Mouse (Mus musculus) midbrain, embryonic 12.5 days (tissue): ENCODE data around the gene Sufu. TPM values are rescaled to one million over a fixed set of nuclear protein-coding genes. Genes with fewer than 3 reads are reported as not detected.

Experiments
- ATAC-seq: fragments of 200-750 bp; cut with Nextera tagmentation; 2 replicates; pipeline ENCODE4 v1.8.0; 2017; ENCODE audit warnings: low read depth, moderate TSS enrichment, moderate library complexity; ENCODE audit not compliant: low FRiP score
- H3K27ac ChIP-seq: fragments of 300-500 bp; sonication (generic); replicated peaks from 2 replicates; pipeline ENCODE4 v1.5.1; 2016; ENCODE audit warnings: mild to moderate bottlenecking
- H3K27me3 ChIP-seq: fragments of 300-500 bp; sonication (generic); 2 replicates; pipeline ENCODE4 v1.6.1; 2016; ENCODE audit warnings: mild to moderate bottlenecking
- H3K36me3 ChIP-seq: fragments of 300-500 bp; sonication (generic); 2 replicates; pipeline ENCODE4 v1.6.1; 2016
- H3K4me1 ChIP-seq: fragments of 300-500 bp; sonication (generic); 2 replicates; pipeline ENCODE4 v1.6.1; 2016
- H3K4me2 ChIP-seq: fragments of 300-500 bp; sonication (generic); replicated peaks from 2 replicates; pipeline ENCODE4 v1.6.1; 2016; ENCODE audit warnings: mild to moderate bottlenecking, moderate library complexity
- H3K4me3 ChIP-seq: fragments of 300-500 bp; sonication (generic); 2 replicates; pipeline ENCODE4 v1.5.1; 2016; ENCODE audit warnings: mild to moderate bottlenecking
- H3K9ac ChIP-seq: fragments of 300-500 bp; sonication (generic); replicated peaks from 2 replicates; pipeline ENCODE4 v1.6.1; 2016; ENCODE audit warnings: mild to moderate bottlenecking, moderate library complexity
- H3K9me3 ChIP-seq: fragments of 300-500 bp; sonication (generic); 2 replicates; pipeline ENCODE4 v1.6.1; 2016; ENCODE audit warnings: mild to moderate bottlenecking
- WGBS: fragments of 180-500 bp; shearing (Covaris S2); methylation state at CpG from one replicate; pipeline ENCODE4 v1.1.7; 2016; 5-methylcytosine and 5-hydroxymethylcytosine counted together
- polyA plus RNA-seq: library from polyadenylated mRNA; unstranded; fragments of >200 nt; fragmentation: Nextera tagmentation; extraction: Ambion mirVana; gene quantifications from 2 replicates; pipeline ENCODE4 v1.2.1, GENCODE M21; 2016

The Sufu gene
- polyA plus RNA-seq, 1 experiment from 2014 or later = 43.7 TPM

GRCm38 (mm10) chr19:46363294-46364009, 33.2 kb upstream of the Sufu start:
- ATAC-seq = no peak
- no peaks in the 10 kb centered on the region for H3K36me3 ChIP-seq
- WGBS = 91% methylated on average over 11 of the region's 11 CpGs
- no peak overlapping the region for H3K9ac ChIP-seq
- no peak overlapping the region for H3K4me2 ChIP-seq
- peaks cover 3% of the 10 kb centered on the region for H3K27me3 ChIP-seq
- H3K4me1 ChIP-seq = no peaks in the 10 kb centered on the region
- H3K4me3 ChIP-seq = no peak overlapping the region
- H3K9me3 ChIP-seq = no peaks in the 10 kb centered on the region
- H3K27ac ChIP-seq = no peak overlapping the region

GRCm38 (mm10) chr19:46367798-46368590, 28.7 kb upstream of the Sufu start:
- Histone ChIP-seq H3K27me3 (no peaks in the 10 kb centered on the region), H3K36me3 (0 out of 2 replicates have a peak, but pooled peaks cover 3% of the 10 kb centered on the region), H3K4me1 (no peaks in the 10 kb centered on the region), H3K9ac (no peak overlapping the region), H3K4me2 (no peak overlapping the region), H3K4me3 (no peak overlapping the region), H3K9me3 (no peaks in the 10 kb centered on the region), H3K27ac (no peak overlapping the region)
- WGBS = 90% methylated on average over 23 of the region's 23 CpGs
- ATAC-seq = no peak

- H3K27me3 ChIP-seq = no peaks in the 10 kb centered on the region
- no peaks in the 10 kb centered on the region for H3K9me3 ChIP-seq
- 0 out of 2 replicates have a peak, but pooled peaks cover 3% of the 10 kb centered on the region for H3K36me3 ChIP-seq
- ATAC-seq = no peak
- H3K4me3 ChIP-seq = no peak overlapping the region
- WGBS = 35% methylated on average over 4 of the region's 4 CpGs
- no peak overlapping the region for H3K27ac ChIP-seq
- H3K4me1 ChIP-seq = no peaks in the 10 kb centered on the region
- no peak overlapping the region for H3K9ac ChIP-seq
- H3K4me2 ChIP-seq = no peak overlapping the region
These were observed 27.5 kb upstream of the Sufu start for GRCm38 (mm10) chr19:46369204-46369603.

- no peaks in the 10 kb centered on the region for H3K4me1 ChIP-seq
- no peak overlapping the region for H3K27ac ChIP-seq
- peaks cover 41% of the 10 kb centered on the region for H3K36me3 ChIP-seq
- H3K4me3 ChIP-seq = no peak overlapping the region
- no peak overlapping the region for H3K9ac ChIP-seq
- H3K9me3 ChIP-seq = no peaks in the 10 kb centered on the region
- no peaks in the 10 kb centered on the region for H3K27me3 ChIP-seq
- no peak overlapping the region for H3K4me2 ChIP-seq
- 48% methylated on average over 21 of the region's 21 CpGs for WGBS
- no peak for ATAC-seq
These were observed 22.1 kb upstream of the Sufu start for GRCm38 (mm10) chr19:46374477-46375088.

GRCm38 (mm10) chr19:46375489-46375888, 21.2 kb upstream of the Sufu start:
- H3K9ac ChIP-seq = no peak overlapping the region
- H3K4me1 ChIP-seq = no peaks in the 10 kb centered on the region
- H3K4me2 ChIP-seq = no peak overlapping the region
- peaks cover 51% of the 10 kb centered on the region for H3K36me3 ChIP-seq
- no peaks in the 10 kb centered on the region for H3K27me3 ChIP-seq
- WGBS = 66% methylated on average over 5 of the region's 5 CpGs
- no peak overlapping the region for H3K27ac ChIP-seq
- H3K4me3 ChIP-seq = no peak overlapping the region
- ATAC-seq = no peak
- H3K9me3 ChIP-seq = no peaks in the 10 kb centered on the region

GRCm38 (mm10) chr19:46375891-46376290, 20.8 kb upstream of the Sufu start:
- WGBS = 65% methylated on average over 4 of the region's 4 CpGs
- Histone ChIP-seq H3K9ac (no peak overlapping the region), H3K4me1 (no peaks in the 10 kb centered on the region), H3K4me2 (no peak overlapping the region), H3K9me3 (no peaks in the 10 kb centered on the region), H3K4me3 (no peak overlapping the region), H3K36me3 (peaks cover 55% of the 10 kb centered on the region), H3K27me3 (no peaks in the 10 kb centered on the region), H3K27ac (no peak overlapping the region)
- no peak for ATAC-seq

- H3K36me3 ChIP-seq = peaks cover 90% of the 10 kb centered on the region
- no peaks in the 10 kb centered on the region for H3K4me1 ChIP-seq
- WGBS = 92% methylated on average over 9 of the region's 9 CpGs
- H3K9me3 ChIP-seq = no peaks in the 10 kb centered on the region
- H3K27me3 ChIP-seq = no peaks in the 10 kb centered on the region
- no peak overlapping the region for H3K4me2 ChIP-seq
- H3K27ac ChIP-seq = no peak overlapping the region
- H3K4me3 ChIP-seq = no peak overlapping the region
- no peak overlapping the region for H3K9ac ChIP-seq
- no peak for ATAC-seq
These were observed 14.4 kb upstream of the Sufu start for GRCm38 (mm10) chr19:46382275-46382674.

- no peak for ATAC-seq
- H3K4me1 ChIP-seq = peaks cover 16% of the 10 kb centered on the region
- no peak overlapping the region for H3K9ac ChIP-seq
- no peaks in the 10 kb centered on the region for H3K27me3 ChIP-seq
- H3K27ac ChIP-seq = no peak overlapping the region
- peaks cover 19% of the 10 kb centered on the region for H3K36me3 ChIP-seq
- no peak overlapping the region for H3K4me3 ChIP-seq
- H3K9me3 ChIP-seq = no peaks in the 10 kb centered on the region
- WGBS = 87% methylated on average over 5 of the region's 5 CpGs
- no peak overlapping the region for H3K4me2 ChIP-seq
These were observed 6.8 kb upstream of the Sufu start for GRCm38 (mm10) chr19:46389872-46390271.

- WGBS = 52% methylated on average over 4 of the region's 4 CpGs
- H3K4me1 ChIP-seq = peaks cover 22% of the 10 kb centered on the region
- ATAC-seq = no peak
- no peak overlapping the region for H3K4me2 ChIP-seq
- no peaks in the 10 kb centered on the region for H3K27me3 ChIP-seq
- H3K27ac ChIP-seq = no peak overlapping the region
- H3K36me3 ChIP-seq = peaks cover 6% of the 10 kb centered on the region
- no peak overlapping the region for H3K4me3 ChIP-seq
- H3K9me3 ChIP-seq = no peaks in the 10 kb centered on the region
- H3K9ac ChIP-seq = no peak overlapping the region
These were observed 4.7 kb upstream of the Sufu start for GRCm38 (mm10) chr19:46392018-46392417.

- Histone ChIP-seq H3K9me3 (no peaks in the 10 kb centered on the region), H3K27ac (no peak overlapping the region), H3K4me3 (peak overlapping the region; percentile 87), H3K27me3 (no peaks in the 10 kb centered on the region), H3K9ac (peak overlapping the region; percentile 63), H3K4me2 (peak overlapping the region; percentile 96), H3K4me1 (peaks cover 43% of the 10 kb centered on the region), H3K36me3 (no peaks in the 10 kb centered on the region)
- 10% methylated on average over 10 of the region's 10 CpGs for WGBS
- ATAC-seq = 0 out of 2 replicates have a peak, but pooled peaks have one; percentile 0
These were observed 2.0 kb upstream of the Sufu start for GRCm38 (mm10) chr19:46394712-46395108.

GRCm38 (mm10) chr19:46395109-46396009, 1.3 kb upstream of the Sufu start, which contains the start of gene Actr1a:
TSS of gene Actr1a (minus strand) at chr19:46395748.
- Histone ChIP-seq H3K4me2 (peak within 1 kb of the TSS; percentile 96), H3K36me3 (no peaks in the 10 kb centered on the region), H3K27ac (peak within 1 kb of the TSS; percentile 81), H3K9ac (peak within 1 kb of the TSS; percentile 89), H3K27me3 (no peaks in the 10 kb centered on the region), H3K4me1 (peaks cover 43% of the 10 kb centered on the region), H3K4me3 (peak within 1 kb of the TSS; percentile 87), H3K9me3 (no peaks in the 10 kb centered on the region)
- under 1% methylated on average over 51 of the region's 51 CpGs for WGBS
- peak; percentile 92 for ATAC-seq
